Mouse (Mus musculus) telencephalon, adult 2 months (tissue): ENCODE measurements around the gene Prss16.

ENCODE experiments used
- DNase-seq: peaks from one replicate; pipeline ENCODE4 v3.0.0-alpha.2; 2011; ENCODE audit warnings: low read depth, low spot score

The Prss16 gene

DNA sequence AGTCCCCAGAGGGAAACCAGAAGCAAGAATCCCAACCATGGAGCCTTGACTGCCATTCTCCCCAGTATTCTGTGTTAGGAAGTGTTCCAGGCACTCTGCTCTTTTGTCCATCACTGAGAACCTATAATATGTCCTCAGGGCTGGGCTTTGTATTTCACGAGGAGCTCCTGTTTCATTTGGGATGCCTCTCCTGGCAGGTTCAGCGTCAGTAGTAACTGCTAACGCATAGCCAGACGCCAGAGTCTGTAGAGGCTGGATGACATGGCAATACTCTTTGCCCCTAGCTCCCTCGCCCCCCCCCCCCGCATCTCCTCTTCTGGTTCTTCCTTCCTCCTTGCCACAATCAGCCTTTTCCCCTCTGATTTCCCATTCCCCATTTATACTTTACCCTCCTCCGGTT is at the start of gene Prss16:
Gene Prss16, minus strand, starts transcription at position 101 of the 400 bp plus-strand sequence.
- no peak for DNase-seq

DNA sequence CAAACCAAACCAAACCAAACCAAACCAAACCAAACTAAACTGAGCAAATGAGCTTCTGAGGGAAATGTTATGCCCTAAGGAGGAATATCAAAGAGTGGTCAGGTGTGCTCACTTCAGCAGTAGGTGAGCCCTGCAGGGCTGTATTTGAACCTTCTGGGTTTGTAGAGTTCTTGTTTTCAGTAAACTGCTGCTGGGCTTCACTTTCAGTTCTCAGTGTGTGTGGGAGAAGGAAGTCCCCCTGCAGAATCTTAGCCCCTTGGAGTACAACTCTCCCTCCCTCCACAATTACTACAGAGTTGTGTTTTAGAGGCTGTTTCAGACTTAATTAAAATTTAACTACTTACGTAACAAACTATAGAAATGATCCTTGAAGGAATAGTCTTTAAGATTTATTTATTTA is 44.2 kb upstream of the Prss16 start:
- DNase-seq: no peak

DNA sequence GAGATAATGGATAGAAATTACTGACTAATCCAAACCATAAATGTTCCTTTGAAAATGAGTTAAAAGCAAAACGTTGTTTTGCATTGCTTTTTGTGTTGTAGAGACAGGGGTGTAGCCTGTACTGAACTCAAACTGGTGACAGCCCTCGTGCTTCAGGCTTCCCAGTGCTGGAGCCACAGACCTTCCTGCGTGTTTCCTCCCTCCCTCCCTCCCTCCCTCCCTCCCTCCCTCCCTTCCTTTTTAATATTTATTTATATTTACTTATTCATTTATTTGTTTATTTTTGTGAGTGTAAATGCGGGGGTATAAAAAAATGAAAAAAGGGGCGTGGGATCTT is 41.9 kb upstream of the Prss16 start:
- no peak for DNase-seq

DNA sequence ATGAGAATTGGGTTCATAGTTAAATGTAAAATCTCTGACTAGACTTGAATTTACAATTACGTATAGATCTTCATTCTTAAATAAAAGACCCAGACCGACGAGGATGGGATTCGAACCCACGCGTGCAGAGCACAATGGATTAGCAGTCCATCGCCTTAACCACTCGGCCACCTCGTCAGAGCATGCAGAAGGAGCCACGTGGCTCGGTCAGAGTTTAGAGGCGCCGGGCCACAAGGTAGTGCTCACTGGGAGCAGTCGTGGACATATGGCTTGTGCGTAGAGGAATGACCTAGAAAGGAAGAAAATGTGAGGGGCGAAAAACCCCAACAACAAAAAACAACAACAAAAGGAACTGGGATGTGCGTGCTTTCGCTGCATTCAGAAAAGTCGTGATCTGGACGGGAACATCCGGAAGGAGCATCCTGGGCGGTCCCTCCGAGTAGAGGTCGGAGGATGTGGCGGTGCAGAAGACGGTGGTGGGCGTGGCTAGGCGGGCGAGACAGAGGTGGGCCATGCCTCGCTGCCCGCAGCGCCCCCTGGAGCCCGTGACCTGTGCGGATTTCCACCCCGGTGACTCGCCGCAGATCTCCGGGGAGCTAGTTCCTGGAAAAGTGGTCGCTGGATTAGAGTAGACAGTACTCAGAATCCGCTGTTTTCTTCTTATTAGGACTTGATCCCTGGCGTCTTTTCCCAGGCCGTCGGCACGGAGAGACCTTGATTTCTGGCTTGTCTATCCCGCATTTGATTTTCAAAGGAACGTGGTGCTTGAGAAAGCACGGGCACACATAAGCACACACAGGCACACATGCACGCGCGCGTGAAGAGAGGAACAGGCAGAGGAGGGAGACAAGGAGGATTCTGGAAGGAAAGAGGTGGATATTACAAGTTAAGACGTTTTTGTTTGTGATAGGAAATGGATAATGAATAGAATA is 41.3 kb upstream of the Prss16 start:
- peak; percentile 78 for DNase-seq

DNA sequence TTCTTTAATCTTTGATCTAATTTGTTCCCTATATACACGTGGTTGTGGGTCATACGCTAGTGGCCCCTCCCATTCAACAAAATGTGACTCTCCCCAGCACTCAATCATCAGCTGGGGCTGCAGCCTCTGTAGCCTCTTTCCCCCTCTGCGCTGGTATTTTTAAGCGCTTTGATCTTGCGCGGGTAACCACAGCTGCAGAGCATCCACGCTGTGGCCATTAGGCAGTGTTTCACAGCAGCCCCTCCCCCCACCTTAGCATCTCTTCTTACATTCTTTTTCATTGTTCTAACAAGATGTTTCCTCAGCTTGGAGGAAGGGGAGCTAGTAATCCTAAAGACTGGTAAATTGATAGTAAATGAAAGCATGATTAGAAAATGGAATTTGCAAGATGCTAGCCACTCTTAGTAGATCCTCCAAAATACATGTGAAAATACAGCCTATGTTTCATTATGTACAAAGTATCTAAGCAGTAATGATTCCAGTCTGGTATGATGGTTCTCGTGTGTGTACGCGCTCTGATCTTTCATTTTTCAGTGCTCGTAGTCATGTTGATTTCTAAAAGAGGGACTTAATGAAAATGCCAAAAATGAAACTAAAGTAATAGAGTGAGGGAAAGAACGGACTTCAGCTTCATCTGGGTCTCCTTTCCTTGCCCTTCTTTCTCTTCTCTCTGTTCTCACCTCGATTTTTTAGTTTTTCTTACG is 40.3 kb upstream of the Prss16 start:
- no peak for DNase-seq

DNA sequence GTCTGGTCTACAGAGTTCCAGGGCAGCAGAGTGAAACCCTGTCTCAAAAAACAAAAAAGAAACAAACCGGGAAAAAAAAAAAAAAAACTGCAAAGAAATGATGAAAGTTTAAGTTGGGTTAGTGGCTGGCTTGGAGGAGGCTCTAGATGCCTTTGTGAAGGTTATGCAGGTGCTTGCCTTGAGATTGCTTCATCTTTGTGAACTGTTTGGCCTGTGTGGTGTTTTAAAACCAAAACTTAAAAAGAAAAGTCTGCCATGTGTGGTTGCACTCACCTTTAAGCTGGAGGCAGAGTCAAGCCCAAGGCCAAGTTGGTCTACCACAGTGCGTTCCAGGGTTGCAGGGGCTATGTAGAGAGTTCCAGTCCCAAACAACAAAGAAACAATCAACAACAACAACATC is 39.5 kb upstream of the Prss16 start:
- no peak for DNase-seq

DNA sequence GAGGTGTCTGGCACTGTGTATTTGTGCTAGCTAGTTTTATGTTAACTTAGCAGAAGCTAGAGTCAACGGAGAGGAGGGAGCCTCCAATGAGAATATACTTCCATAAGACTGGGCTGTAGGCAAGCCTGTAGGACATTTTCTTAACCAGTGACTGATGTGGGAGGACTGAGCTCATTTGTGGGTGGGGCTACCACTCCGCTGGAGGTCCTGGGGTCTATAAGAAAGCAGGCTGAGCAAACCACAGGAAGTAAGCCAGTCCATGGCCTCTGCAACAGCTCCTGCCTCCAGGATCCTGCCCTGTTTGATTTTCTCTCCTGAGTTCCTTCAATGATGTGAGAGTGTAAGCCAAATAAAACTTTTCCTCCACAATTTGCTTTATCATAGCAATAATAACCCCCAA is 35.8 kb upstream of the Prss16 start:
- DNase-seq: no peak

DNA sequence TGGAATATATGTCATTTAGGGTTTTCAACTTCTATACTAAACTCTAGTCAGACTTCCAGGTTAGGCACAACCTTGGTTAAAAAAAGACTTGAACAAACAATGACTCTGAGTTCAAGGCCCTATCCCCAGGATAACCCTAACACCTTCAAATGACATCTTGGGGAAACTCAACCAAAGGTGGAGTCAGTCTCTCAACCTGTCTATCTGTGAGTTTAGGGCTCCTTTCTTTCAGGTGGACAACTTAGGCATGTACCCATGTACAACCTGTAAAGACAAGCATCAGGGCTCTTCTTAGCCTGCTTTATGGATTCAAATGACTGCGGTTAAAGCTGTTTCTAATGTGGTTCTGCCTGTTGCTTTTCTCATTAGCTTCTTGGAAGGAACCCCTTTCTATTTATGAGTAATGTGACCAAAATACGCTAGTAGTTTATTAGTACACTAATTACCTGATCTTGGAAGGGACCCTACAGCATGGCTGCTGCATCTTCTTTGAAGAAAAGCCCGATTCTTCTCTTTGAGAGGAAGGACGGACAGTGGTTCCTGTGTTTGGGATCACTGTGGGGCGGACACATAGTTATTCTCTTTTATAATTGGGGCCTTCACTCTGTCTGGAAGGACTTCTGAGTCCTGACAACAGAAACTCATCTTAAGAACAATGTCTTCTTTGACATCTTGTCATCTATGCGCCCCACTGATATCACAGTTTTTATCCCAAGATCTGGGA is 35.1 kb upstream of the Prss16 start:
- no peak for DNase-seq

DNA sequence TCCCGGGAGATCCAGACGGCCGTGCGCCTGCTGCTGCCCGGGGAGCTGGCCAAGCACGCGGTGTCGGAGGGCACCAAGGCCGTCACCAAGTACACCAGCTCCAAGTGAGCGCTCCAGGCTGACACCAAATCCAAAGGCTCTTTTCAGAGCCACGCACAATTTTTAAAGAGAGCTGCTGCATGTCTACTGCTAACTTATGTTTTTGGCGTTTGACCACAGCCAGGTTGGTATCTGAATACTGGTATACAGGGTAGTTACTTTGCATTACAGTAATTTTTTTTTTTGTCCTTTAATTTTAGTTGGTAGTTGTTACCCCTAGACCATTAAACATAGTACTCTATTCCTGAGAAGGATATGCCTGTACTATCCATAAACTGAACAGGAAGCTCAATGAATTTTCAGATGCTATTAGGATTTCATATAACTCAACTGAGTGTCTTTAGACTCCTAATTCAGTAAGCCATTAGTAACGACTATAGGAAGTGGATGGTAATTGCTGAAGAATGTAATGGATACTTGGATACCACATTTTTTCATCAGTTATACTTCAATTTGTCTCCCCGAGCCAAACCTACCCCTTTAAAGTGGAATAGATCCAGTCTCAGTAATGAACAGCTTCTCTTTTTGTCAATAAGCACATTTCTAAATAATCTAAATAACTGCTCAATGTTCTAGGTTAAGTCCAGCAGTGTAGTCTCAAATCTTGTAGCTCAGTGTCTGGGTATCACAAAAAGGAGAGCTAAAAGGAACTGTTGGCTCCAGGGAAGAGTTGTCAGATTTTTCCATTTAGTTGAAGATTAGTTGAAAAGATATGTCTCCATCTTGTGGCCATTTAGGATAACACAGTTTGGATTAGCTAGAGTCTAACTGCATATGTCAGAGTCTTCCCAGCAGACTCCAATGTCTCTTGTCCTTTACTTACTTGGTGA is 34.2 kb upstream of the Prss16 start:
- DNase-seq: no peak

GRCm38 (mm10) chr13:22042568-22043502 is 33.3 kb upstream of the Prss16 start, which contains the start of the genes Hist1h2ag and Hist1h2bj:
Hist1h2ag (minus strand) TSS chr13:22042944.
Hist1h2bj (plus strand) TSS chr13:22043214.
- DNase-seq: peak; percentile 99

DNA sequence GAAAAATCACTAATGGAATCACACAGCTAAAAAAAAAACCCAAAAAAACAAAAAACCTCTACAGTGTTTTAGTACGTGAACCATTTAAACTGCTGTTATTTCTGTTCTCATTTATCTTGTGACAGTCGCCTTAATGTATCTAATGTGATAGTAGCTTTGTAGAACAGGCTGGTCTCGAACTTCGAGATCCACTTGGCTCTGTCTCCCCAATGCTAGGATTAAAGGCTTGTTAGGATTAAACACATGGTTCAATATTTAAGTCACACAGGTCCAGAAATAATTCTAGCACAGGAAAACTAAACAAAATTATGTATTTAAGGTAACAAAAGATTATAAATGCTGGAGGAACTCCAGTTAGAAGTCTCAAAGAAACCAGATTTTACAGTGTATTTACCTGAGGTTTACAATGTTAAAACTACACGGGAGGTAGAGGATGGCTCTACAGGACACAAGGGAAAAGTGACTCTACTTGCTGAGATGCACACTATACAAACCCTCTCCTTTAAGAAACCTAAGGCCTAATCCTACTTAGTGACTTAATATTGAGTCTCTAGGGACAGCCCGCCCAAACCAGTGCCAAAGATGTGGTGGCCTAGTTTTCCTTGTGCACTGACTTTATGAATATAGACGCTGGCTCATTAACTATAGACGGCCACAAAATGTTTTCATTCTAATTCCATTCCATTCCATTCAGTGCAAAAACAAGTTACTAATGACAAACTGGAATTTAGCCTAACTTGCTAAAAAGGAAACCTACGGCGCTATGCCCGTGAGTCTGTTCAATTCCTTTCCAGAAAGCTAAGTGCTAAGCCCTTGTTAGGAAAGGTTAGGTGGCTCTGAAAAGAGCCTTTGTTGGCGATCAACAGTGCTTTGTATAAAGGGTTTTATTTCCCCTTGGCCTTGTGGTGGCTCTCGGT is 32.4 kb upstream of the Prss16 start:
- no peak for DNase-seq

DNA sequence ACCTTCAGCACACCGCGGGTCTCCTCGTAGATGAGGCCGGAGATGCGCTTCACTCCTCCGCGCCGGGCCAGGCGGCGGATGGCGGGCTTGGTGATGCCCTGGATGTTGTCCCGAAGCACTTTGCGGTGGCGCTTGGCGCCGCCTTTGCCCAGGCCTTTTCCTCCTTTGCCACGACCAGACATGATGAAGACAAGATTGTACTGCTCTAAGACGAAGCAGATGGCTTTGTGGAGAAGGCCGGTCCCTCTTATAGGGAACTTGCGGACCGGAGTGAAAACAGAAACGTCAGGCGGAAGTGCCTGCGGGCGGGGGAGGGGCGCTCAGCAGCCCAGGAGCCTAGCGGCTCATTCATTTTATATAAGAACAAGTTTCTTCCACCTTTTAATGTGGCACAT is 31.6 kb upstream of the Prss16 start, which contains the start of gene Hist1h4i:
Gene Hist1h4i, minus strand, starts transcription at position 221 of the 395 bp plus-strand sequence.
- peak; percentile 93 for DNase-seq

- no peak for DNase-seq
These were observed 31.1 kb upstream of the Prss16 start for GRCm38 (mm10) chr13:22040464-22041141.

DNA sequence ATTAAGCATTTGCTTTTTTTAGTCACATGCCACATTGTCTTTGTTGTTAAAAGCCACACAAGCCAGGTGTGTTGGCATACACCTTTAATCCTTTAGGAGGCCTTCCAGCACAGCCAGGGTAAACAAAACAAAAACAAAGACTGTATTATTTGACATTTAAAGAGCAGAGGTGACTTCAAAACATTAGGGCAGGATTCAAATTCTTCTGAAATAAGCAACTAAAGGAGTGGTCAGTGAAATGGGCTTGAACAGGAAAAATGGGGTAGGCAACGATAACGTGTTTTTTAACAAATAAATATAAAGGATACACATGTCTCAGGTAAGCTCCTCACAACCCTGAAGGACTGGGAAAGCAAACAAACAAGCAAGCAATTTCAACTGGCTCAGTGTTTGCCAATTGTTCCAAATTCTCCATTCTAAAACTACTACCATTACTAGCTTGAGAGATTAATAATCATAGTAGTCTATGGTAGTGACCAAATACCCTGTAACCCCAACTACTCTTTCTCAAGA is 30.5 kb upstream of the Prss16 start:
- DNase-seq: no peak

DNA sequence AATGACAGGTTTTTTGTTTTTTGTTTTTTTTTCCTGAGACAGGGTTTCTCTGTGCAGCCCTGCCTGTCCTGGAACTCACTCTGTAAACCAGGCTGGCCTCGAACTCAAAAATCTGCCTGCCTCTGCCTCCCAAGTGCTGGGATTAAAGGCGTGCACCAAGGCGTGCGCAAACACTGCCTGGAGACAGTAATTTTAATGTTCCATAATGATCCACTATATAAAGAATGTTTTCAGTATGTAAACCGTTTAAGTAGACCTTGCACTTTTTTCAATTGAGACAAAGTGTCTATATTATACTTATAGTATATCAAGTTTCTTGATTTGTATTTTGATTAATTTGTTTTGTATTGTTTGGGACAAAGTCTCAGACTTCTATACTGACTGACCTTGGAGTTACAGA is 29.8 kb upstream of the Prss16 start:
- DNase-seq: no peak

DNA sequence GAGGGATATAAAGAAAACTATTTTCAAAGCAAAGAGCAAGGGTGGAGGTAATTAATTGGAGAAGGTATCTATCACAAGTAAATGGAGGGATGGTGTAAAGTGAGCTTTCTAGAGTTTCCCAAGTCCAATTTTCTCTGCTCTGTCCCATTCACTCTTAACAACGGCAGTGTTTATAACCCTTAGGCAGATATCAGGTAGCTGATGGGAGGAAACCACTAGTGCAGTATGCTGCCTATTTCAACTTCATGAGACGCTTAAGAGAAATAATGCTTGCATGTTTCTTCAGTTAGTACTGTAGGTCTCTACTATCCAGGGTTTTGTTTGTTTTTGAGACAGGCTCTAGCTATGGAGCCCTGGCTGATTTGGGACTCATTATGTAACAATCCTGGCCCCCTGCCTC is 27.9 kb upstream of the Prss16 start:
- no peak for DNase-seq

DNA sequence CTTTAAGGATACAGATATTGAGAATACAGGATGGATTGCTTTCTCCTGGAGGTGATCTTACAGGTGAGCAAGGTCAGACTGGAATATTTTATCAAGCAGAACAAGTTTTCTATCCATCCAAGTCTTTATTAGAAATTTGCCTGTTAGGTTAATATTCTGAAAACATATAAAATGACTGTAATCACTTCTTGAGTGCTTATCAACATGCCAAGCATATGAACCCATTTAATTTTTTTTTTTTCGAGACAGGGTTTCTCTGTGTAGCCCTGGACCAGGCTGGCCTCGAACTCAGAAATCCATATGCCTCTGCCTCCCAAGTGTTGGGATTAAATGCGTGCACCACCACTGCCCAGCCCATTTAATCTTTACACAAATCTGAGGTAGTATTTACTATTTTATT is 27.4 kb upstream of the Prss16 start:
- DNase-seq: no peak
